Mouse (Mus musculus): ENCODE measurements around the gene Sema7a. TPM values are rescaled to one million over a fixed set of nuclear protein-coding genes. Genes with fewer than 3 reads are reported as not detected.

Sema7a gene
- total RNA-seq, 4 experiments from 2014 or later, result 20.4 to 24.8 (median 24.5) TPM

DNA sequence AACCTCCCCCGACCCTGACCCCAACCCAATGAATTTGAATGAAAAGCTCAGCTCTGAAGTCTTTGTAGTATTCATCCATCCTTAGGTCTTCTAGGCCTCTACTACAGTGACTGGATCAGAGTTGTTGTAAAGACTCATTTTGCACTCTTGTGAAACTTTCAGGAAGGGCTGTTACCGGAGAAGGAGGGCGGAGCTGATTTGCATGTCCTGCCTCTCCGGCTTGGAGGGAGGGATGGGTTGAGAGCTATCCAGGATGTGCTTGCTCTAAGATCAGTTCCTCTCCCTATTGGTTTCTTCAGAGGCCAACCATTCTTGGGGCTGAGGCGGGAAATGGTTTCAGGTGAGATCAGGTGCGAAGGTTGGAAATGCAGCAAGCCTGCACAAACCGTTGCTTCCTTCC, 71.1 kb downstream of the Sema7a start:
- DNase-seq (ENCODE audit: low spot score), result no peak

DNA sequence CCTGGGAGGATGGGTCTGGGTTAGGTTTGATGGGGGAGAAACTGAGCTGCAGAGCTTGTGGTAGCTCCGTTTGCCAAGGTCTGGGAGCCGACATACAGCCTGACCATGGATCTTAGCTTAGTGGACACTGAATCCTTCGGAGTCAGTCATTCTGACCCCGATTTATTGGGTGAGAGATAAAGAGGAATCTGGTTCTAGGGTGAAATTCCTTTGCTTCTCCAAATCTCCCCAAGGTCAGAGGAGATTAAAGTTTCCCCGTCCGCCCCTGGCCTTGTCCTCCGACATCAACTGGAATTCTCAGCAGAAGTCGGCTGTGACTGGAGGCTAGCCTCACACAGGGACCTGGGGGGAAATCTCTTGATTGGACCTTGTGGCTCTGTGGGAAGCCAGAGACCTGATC, 71.6 kb downstream of the Sema7a start:
- no peak for DNase-seq (ENCODE audit: low spot score)

Other genes starting within 250 kb of the Sema7a start
- gene Edc3, start 231.6 kb upstream of the Sema7a start, total RNA-seq (2022), result 1 to 10 TPM; 3.6 to 5.3 (median 4.5) TPM
- 10 to 100 TPM; 23.8 to 36.5 (median 29.3) TPM for gene Clk3, start 174.3 kb upstream of the Sema7a start, total RNA-seq (2022)
- gene Arid3b, start 103.3 kb upstream of the Sema7a start, total RNA-seq (2022), result 1 to 10 TPM; 2.9 to 5.4 (median 3.4) TPM
- 10 to 100 TPM; 72.5 to 82.8 (median 80.1) TPM for gene Ubl7, start 29.1 kb upstream of the Sema7a start, total RNA-seq (2022)
- gene Cyp11a1, start 66.3 kb downstream of the Sema7a start, total RNA-seq (2022), result under 1 TPM in 1 of 4 experiments, not detected in 3; 0.27 TPM
- 1 to 10 TPM in 1 of 4 experiments, under 1 TPM in 3; 0.50 to 1.5 (median 0.67) TPM for gene Stra6, start 123.7 kb downstream of the Sema7a start, total RNA-seq (2022)
- under 1 TPM in 3 of 4 experiments, not detected in 1; 0.26 to 0.44 (median 0.30) TPM for gene Ccdc33, start 178.7 kb downstream of the Sema7a start, total RNA-seq (2022)

All from heart, adult 8-10 months (tissue).